Mouse (Mus musculus): ENCODE results near the gene Nkx6-1. TPM values are rescaled to one million over a fixed set of nuclear protein-coding genes. Genes with fewer than 3 reads are reported as not detected.

Gene Nkx6-1
- not detected for total RNA-seq (2023)

GRCm38 (mm10) chr5:101664945-101665615 lies at the start of gene Nkx6-1:
Nkx6-1 (minus strand) TSS chr5:101664996.

Other genes with a start within 250 kb of the Nkx6-1 start
- under 1 TPM in 1 of 2 experiments, not detected in 1; 0.17 TPM for gene Cds1, start 100.1 kb upstream of the Nkx6-1 start, total RNA-seq (2023)

Data from T-cell, adult 66 days (primary cell).